12 mouse cellular contexts compared by ENCODE assay signal in the genomic region with DNA sequence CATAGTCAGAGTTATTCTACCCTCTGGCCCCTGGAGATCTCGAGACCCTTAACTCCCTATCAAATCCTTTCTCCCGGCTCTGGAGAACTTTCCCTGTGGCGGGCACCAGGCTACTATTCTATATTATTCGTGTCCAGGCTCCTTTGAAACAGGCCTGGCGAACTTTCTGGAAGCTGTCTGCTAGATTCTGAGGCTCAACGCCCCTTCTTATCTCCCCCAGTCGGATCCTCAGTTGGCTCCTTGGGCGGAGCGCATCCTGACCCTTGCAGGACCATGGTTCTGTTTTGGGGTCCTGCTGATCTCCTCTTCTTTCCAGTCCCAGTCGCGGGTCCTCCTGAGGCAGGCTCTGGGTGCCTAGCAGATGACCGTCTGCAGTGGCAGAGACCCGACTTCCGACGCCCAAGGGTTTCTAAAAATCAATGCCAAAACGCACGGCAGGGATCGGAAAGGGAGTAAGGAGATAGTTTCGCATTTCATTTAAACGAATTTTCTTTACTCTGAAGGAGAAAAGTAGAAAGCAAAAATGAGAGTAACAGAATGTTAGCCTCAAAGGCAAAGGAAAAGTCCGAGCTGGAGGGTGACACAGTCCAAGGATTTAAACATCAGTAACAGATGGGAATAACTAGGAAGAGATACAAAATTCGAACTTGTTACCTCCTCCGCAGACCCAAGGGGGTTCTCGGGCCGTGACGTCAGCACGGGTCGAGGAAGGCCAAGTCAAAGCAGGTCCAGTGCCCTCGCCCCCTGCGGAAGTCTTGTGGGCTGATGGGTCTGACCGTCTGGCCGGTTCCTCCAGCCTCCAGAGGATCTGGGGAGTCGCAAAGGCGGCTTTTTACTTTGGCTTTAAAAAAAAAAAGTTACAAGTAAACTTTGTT. TPM values are rescaled to one million over a fixed set of nuclear protein-coding genes. Genes with fewer than 3 reads are reported as not detected.
DNase-seq lines count a peak whose midpoint lies in the region; ATAC-seq and TF ChIP-seq lines count a peak whose summit lies in the region.
"Had no signal": no experiment of that assay in that cellular context is flagged by ENCODE, and none has a peak within 500 bp of the region (broad histone marks: within the 10 kb centered on the region; RNA-seq: fewer than 3 reads in every experiment).

No protein-coding gene starts in this region.

- H3K9ac ChIP-seq in hindbrain, embryonic 11.5 days (ENCODE audit: low read depth, low read length) = no peak overlapping the region
- no peak overlapping the region for H3K9ac ChIP-seq in hindbrain, embryonic 16.5 days (ENCODE audit: low read depth, low read length)
- peak overlapping the region; percentile 89 for H3K9ac ChIP-seq in forebrain, embryonic 12.5 days
- no peak overlapping the region for H3K9ac ChIP-seq in intestine, embryonic 16.5 days (ENCODE audit: low read depth, low read length)

- H3K4me1 ChIP-seq in hindbrain, embryonic 11.5 days (replicated peaks; ENCODE audit: control insufficient read depth, insufficient read depth, low read length) = peaks cover 18% of the 10 kb centered on the region
- peaks cover 21% of the 10 kb centered on the region for H3K4me1 ChIP-seq in hindbrain, embryonic 16.5 days (ENCODE audit: control insufficient read depth, insufficient read depth, low read depth, low read length)
- peaks cover 45% of the 10 kb centered on the region for H3K4me1 ChIP-seq in forebrain, embryonic 12.5 days
- peaks cover 14% of the 10 kb centered on the region for H3K4me1 ChIP-seq in intestine, embryonic 16.5 days (ENCODE audit: control insufficient read depth, insufficient read depth, low read length)

- peak; percentile 62 for DNase-seq in hindbrain, embryonic 11.5 days (ENCODE audit: low spot score)
- DNase-seq in embryo, embryonic 10 days (ENCODE audit: low spot score) = peak; percentile 33
- DNase-seq in spleen, postnatal 14 days (ENCODE audit: low spot score in 2 of 2) = no peak
- DNase-seq: gastrocnemius, postnatal 36 days; left cerebral cortex, postnatal 4 days; right cerebral cortex, postnatal 14 days had no signal

- no peak overlapping the region for H3K4me2 ChIP-seq in hindbrain, embryonic 11.5 days (replicated peaks; ENCODE audit: low read depth, low read length)
- no peak overlapping the region for H3K4me2 ChIP-seq in hindbrain, embryonic 16.5 days (ENCODE audit: low read length)
- peak overlapping the region; percentile 67 for H3K4me2 ChIP-seq in forebrain, embryonic 12.5 days
- peak overlapping the region; percentile 58 for H3K4me2 ChIP-seq in myocyte (ENCODE audit: low read depth)
- H3K4me2 ChIP-seq in intestine, embryonic 16.5 days (ENCODE audit: low read depth, low read length) = no peak overlapping the region

- H3K4me3 ChIP-seq in hindbrain, embryonic 11.5 days (ENCODE audit: low read depth, low read length) = no peak overlapping the region
- no peak overlapping the region for H3K4me3 ChIP-seq in hindbrain, embryonic 16.5 days (ENCODE audit: low read length)
- peak overlapping the region; percentile 66 for H3K4me3 ChIP-seq in forebrain, embryonic 12.5 days (replicated peaks)
- peak overlapping the region; percentile 34 for H3K4me3 ChIP-seq in myocyte
- no peak overlapping the region for H3K4me3 ChIP-seq in intestine, embryonic 16.5 days (ENCODE audit: low read length)

- ATAC-seq in hindbrain, embryonic 11.5 days (ENCODE audit: low FRiP score) = no peak
- no peak for ATAC-seq in hindbrain, embryonic 16.5 days
- ATAC-seq in forebrain, embryonic 12.5 days (ENCODE audit: low FRiP score) = no peak
- ATAC-seq in granulocyte monocyte progenitor cell, adult 5-6 weeks (replicated peaks; ENCODE audit: poor library complexity, severe bottlenecking) = no peak
- no peak for ATAC-seq in intestine, embryonic 16.5 days

- no peaks in the 10 kb centered on the region for H3K79me2 ChIP-seq in myocyte (ENCODE audit: control insufficient read depth, insufficient read depth)

- H3K9me3 ChIP-seq in hindbrain, embryonic 11.5 days (ENCODE audit: control insufficient read depth, low read length) = no peaks in the 10 kb centered on the region
- peaks cover 4% of the 10 kb centered on the region; the same call in 1 of the 2 replicates for H3K9me3 ChIP-seq in hindbrain, embryonic 16.5 days (ENCODE audit: control insufficient read depth, low read length)
- no peaks in the 10 kb centered on the region for H3K9me3 ChIP-seq in forebrain, embryonic 12.5 days
- H3K9me3 ChIP-seq in intestine, embryonic 16.5 days (ENCODE audit: control insufficient read depth, low read length) = peaks cover 7% of the 10 kb centered on the region; the same call in 1 of the 2 replicates

- no peaks in the 10 kb centered on the region for H3K36me3 ChIP-seq in hindbrain, embryonic 11.5 days (ENCODE audit: control insufficient read depth, insufficient read depth, low read length)
- no peaks in the 10 kb centered on the region for H3K36me3 ChIP-seq in hindbrain, embryonic 16.5 days (ENCODE audit: control insufficient read depth, insufficient read depth, low read length)
- H3K36me3 ChIP-seq in forebrain, embryonic 12.5 days (replicated peaks) = peaks cover 1% of the 10 kb centered on the region; the same call in 1 of the 2 replicates
- H3K36me3 ChIP-seq in myocyte (ENCODE audit: control insufficient read depth, insufficient read depth) = peaks cover 4% of the 10 kb centered on the region
- H3K36me3 ChIP-seq in intestine, embryonic 16.5 days (ENCODE audit: control insufficient read depth, insufficient read depth, low read length) = no peaks in the 10 kb centered on the region

- peak overlapping the region; percentile 73 for H3ac ChIP-seq in myocyte (ENCODE audit: control insufficient read depth, insufficient read length)

- H3K27ac ChIP-seq in hindbrain, embryonic 11.5 days (ENCODE audit: low read depth, low read length) = no peak overlapping the region
- no peak overlapping the region for H3K27ac ChIP-seq in hindbrain, embryonic 16.5 days (ENCODE audit: low read depth, low read length)
- H3K27ac ChIP-seq in forebrain, embryonic 12.5 days = peak overlapping the region; percentile 91
- no peak overlapping the region for H3K27ac ChIP-seq in intestine, embryonic 16.5 days (ENCODE audit: low read length)

- 1% methylated on average over 34 of the region's 34 CpGs for WGBS in hindbrain, embryonic 11.5 days
- WGBS in hindbrain, embryonic 16.5 days = under 1% methylated on average over 34 of the region's 34 CpGs
- 1% methylated on average over 34 of the region's 34 CpGs for WGBS in forebrain, embryonic 12.5 days
- WGBS in intestine, embryonic 16.5 days = 2% methylated on average over 34 of the region's 34 CpGs

- no peak for TF ChIP-seq POLR2A in myocyte (IDR thresholded peaks at IDR 0.05; ENCODE audit: insufficient read length, low read depth)

- H3K27me3 ChIP-seq in hindbrain, embryonic 11.5 days (ENCODE audit: control insufficient read depth, insufficient read depth, low read length) = peaks cover 94% of the 10 kb centered on the region
- H3K27me3 ChIP-seq in hindbrain, embryonic 16.5 days (replicated peaks; ENCODE audit: control insufficient read depth, insufficient read depth, low read length) = peaks cover 70% of the 10 kb centered on the region
- peaks cover 97% of the 10 kb centered on the region for H3K27me3 ChIP-seq in forebrain, embryonic 12.5 days
- no peaks in the 10 kb centered on the region for H3K27me3 ChIP-seq in myocyte (ENCODE audit: control insufficient read depth, insufficient read depth, insufficient read length)
- H3K27me3 ChIP-seq in intestine, embryonic 16.5 days (replicated peaks; ENCODE audit: control insufficient read depth, insufficient read depth, low read length) = peaks cover 89% of the 10 kb centered on the region

TF ChIP-seq in myocyte, 11 proteins besides CTCF, POLR2A, EP300 and RAD21:
- no peak for TF ChIP-seq POLR2AphosphoS2 (IDR thresholded peaks at IDR 0.05; ENCODE audit: insufficient read length, low read depth)
- no peak for TF ChIP-seq REST (IDR thresholded peaks at IDR 0.05; ENCODE audit: insufficient read depth, insufficient read length)
- TF ChIP-seq TCF12 (IDR thresholded peaks at IDR 0.05; ENCODE audit: insufficient read depth, poor library complexity, severe bottlenecking) = no peak
- TF ChIP-seq E2F4 (IDR thresholded peaks at IDR 0.05; ENCODE audit: insufficient read depth) = no peak
- TF ChIP-seq MYOG (IDR thresholded peaks at IDR 0.05; ENCODE audit: control insufficient read depth in 1 of 3, insufficient read depth in 1 of 3, insufficient read length in 2 of 3, low read depth in 2 of 3) = no peak
- no peak for TF ChIP-seq CEBPB (IDR thresholded peaks at IDR 0.05; ENCODE audit: insufficient read depth, poor library complexity, severe bottlenecking)
- no peak for TF ChIP-seq MYOD1 (IDR thresholded peaks at IDR 0.05; ENCODE audit: control insufficient read depth in 1 of 3, insufficient read length in 2 of 3, low read depth in 2 of 3)
- no peak for TF ChIP-seq USF1 (IDR thresholded peaks at IDR 0.05; ENCODE audit: low read depth)
- no peak for TF ChIP-seq MAX (IDR thresholded peaks at IDR 0.05; ENCODE audit: low read depth)
- TF ChIP-seq SRF (IDR thresholded peaks at IDR 0.05; ENCODE audit: control insufficient read depth, insufficient read length, low read depth) = no peak
- no peak for TF ChIP-seq TCF3 (IDR thresholded peaks at IDR 0.05; ENCODE audit: insufficient read length, low read depth)

RNA-seq across cellular contexts. Expression of gene Dmrta2, which starts 1.3 kb away (rescaled TPM):
- 0.08 and 0.14 TPM in 2 replicates for polyA plus RNA-seq in hindbrain, embryonic 11.5 days (2014; fragmentation: Nextera tagmentation; extraction: Ambion mirVana)
- polyA plus RNA-seq in hindbrain, embryonic 16.5 days (2015; fragmentation: Nextera tagmentation; extraction: Ambion mirVana) = 0.05 and 0.19 TPM in 2 replicates
- 8.5 and 9.7 TPM in 2 replicates for polyA plus RNA-seq in forebrain, embryonic 12.5 days (2016; fragmentation: Nextera tagmentation; extraction: Ambion mirVana)
- polyA plus RNA-seq in myocyte (2012; fragmentation: generic; extraction: Trizol) = 4.9 TPM
- total RNA-seq in granulocyte monocyte progenitor cell, adult 5-6 weeks (2014; fragmentation: Nextera tagmentation) = not detected in 2 replicates
- not detected in 2 replicates for total RNA-seq in granulocyte monocyte progenitor cell, adult 5-6 weeks (2017)
- polyA plus RNA-seq in intestine, embryonic 16.5 days (2015; fragmentation: Nextera tagmentation; extraction: Ambion mirVana) = 0.07 TPM in 1 of 2 replicates, not detected in the other
- total RNA-seq: gastrocnemius, postnatal 36 days; megakaryocyte-erythroid progenitor cell, adult 5-6 weeks had no signal

Comparison
In these comparisons a context has a peak if more than half of its experiments do, and no peak if none do; other contexts are left out.
1. DNase-seq: peak in hindbrain, embryonic 11.5 days (single experiment) and embryo, embryonic 10 days (single experiment); none in spleen, postnatal 14 days (0 of 2).
2. H3K4me2 ChIP-seq: peak in forebrain, embryonic 12.5 days (single experiment) and myocyte (single experiment); none in hindbrain, embryonic 11.5 days (single experiment), hindbrain, embryonic 16.5 days (single experiment) and intestine, embryonic 16.5 days (single experiment).
3. H3K4me3 ChIP-seq: peak in forebrain, embryonic 12.5 days (single experiment) and myocyte (single experiment); none in hindbrain, embryonic 11.5 days (single experiment), hindbrain, embryonic 16.5 days (single experiment) and intestine, embryonic 16.5 days (single experiment).